Mouse (Mus musculus): Measurements from ENCODE around the gene Nlrc5. TPM values are rescaled to one million over a fixed set of nuclear protein-coding genes. Genes with fewer than 3 reads are reported as not detected.

Gene Nlrc5
- polyA plus RNA-seq, 1 experiment = 12.0 TPM

DNA sequence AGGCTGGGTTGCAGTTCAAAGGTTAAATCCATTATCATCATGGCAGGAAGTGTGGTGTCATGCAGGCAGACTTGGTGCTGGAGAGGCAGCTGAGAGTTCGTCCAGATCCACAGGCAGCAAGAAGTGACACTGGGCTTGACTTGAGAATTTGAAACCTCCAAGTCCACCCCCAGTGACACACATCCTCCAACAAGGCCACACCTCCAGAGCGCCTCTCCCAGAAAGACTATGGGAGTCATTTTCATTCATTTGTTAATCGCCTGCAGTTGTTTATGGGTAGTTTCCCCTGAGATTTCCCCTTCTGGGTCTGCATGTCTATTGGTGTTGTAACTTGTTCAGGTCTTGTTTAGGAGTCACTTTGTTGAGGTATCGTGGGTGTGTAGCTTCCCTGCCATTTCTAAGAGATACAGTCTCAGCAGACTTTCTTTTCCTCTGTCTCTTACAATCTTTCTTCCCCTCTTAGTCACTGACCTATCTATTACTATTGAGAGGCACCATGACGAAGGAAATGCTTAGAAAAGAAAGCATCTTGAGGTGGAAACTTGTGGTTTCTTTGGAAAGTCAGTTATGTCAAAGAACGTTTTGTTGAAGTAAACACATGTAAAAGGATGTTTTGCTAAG is 19.8 kb downstream of the Nlrc5 start:
- DNase-seq = no peak
- no peak overlapping the region for H3K4me3 ChIP-seq (replicated peaks; ENCODE audit: extremely low read depth, low read depth, low read length)
- 70% methylated on average over 6 of the region's 6 CpGs for WGBS
- no peaks in the 10 kb centered on the region for H3K4me1 ChIP-seq (ENCODE audit: control insufficient read depth, insufficient read depth, low read length)
- no peak for TF ChIP-seq POLR2A (IDR thresholded peaks at IDR 0.05; ENCODE audit: borderline replicate concordance, extremely low read depth, low read depth, low read length)
- TF ChIP-seq CTCF (IDR thresholded peaks at IDR 0.05; ENCODE audit: insufficient read depth, low read length) = no peak

DNA sequence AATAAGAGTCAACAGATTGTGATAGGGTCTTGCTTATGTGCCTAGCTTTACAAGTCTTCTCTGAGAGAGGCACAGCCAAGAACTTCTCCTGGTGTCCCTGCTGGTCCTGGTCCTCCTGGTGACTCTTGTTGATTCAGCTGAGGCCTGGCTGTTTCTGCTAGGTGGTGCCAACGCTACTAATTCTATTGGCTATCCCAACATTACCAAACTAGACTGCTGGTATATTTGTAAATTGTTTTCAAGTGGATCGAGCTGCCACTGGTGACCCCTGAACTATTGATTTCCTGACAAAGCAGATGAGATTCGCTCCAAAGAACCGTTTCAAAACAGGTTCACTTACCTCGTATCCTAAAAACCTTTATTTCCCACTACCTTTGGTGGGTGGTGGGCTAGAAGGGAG is 20.7 kb downstream of the Nlrc5 start:
- Histone ChIP-seq H3K4me1 (ENCODE audit: control insufficient read depth, insufficient read depth, low read length) (no peaks in the 10 kb centered on the region), H3K4me3 (replicated peaks; ENCODE audit: extremely low read depth, low read depth, low read length) (no peak overlapping the region)
- no peak for TF ChIP-seq POLR2A (IDR thresholded peaks at IDR 0.05; ENCODE audit: borderline replicate concordance, extremely low read depth, low read depth, low read length)
- no peak for TF ChIP-seq CTCF (IDR thresholded peaks at IDR 0.05; ENCODE audit: insufficient read depth, low read length)
- WGBS = 83% methylated on average over 5 of the region's 5 CpGs
- no peak for DNase-seq

DNA sequence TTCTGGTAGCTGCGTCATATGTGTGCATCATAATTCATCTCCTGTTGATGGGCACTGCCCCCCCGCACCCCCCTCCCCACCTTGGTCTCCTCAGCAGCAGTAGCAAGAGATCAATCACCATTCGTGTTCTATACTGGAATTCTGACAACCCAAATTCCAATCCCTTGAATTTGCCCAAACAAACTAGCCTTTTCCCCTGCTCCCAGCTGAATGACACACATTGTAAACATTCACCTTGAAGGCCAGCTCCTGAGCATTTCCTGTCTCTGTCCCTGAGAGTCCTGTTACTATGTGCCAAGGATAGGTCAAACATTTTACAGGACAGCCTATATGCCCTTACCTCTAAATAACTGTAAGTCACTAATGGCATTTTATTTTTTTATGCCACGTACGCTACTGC is 21.9 kb downstream of the Nlrc5 start:
- TF ChIP-seq POLR2A (IDR thresholded peaks at IDR 0.05; ENCODE audit: borderline replicate concordance, extremely low read depth, low read depth, low read length) (no peak), CTCF (IDR thresholded peaks at IDR 0.05; ENCODE audit: insufficient read depth, low read length) (no peak)
- DNase-seq = no peak
- WGBS = 71% methylated on average over 5 of the region's 5 CpGs
- no peaks in the 10 kb centered on the region for H3K4me1 ChIP-seq (ENCODE audit: control insufficient read depth, insufficient read depth, low read length)
- H3K4me3 ChIP-seq (replicated peaks; ENCODE audit: extremely low read depth, low read depth, low read length) = no peak overlapping the region

DNA sequence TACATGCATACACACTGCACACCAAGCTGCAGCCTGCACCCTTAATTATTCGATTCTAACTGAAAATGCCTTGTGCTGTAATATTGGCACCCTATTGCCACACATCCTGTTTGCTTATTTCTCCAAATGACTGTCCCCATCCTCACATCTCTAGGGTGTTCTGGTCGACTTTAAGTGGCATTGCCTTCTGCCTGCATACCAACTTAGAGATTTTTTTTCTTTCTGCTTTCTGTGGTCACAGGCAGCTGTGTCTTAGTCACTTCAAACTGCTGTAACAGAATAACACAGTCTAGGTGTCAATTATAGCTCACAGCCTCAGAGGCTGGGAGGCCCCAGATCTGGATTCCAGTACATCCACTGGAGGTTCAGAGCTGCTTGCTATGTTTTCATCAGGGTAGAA is 24.4 kb downstream of the Nlrc5 start:
- TF ChIP-seq POLR2A (IDR thresholded peaks at IDR 0.05; ENCODE audit: borderline replicate concordance, extremely low read depth, low read depth, low read length) = no peak
- TF ChIP-seq CTCF (IDR thresholded peaks at IDR 0.05; ENCODE audit: insufficient read depth, low read length) = no peak
- no peak overlapping the region for H3K4me3 ChIP-seq (replicated peaks; ENCODE audit: extremely low read depth, low read depth, low read length)
- H3K4me1 ChIP-seq (ENCODE audit: control insufficient read depth, insufficient read depth, low read length) = no peaks in the 10 kb centered on the region
- WGBS = 41% methylated on average over 2 of the region's 2 CpGs
- DNase-seq = no peak

DNA sequence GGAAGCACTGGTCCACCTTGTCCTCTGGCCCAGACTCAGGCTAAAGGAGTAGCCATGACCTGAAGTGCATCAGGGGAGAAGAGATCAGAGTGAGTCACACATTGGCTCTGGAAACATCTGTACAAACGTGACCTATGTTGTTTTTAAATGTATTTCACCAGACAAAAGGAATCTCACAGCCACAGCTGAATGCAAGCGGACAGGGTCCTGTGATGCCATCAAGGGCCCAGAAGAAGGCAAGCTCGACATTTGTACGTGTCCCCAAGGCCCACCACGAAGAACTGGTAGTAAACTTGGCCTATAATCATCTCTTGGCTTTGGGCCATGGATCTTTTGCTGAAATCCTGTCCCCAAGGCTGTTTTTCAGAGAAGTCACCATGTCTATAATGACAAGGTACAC is 35.5 kb downstream of the Nlrc5 start:
- Histone ChIP-seq H3K4me3 (replicated peaks; ENCODE audit: extremely low read depth, low read depth, low read length) (no peak overlapping the region), H3K4me1 (ENCODE audit: control insufficient read depth, insufficient read depth, low read length) (no peaks in the 10 kb centered on the region)
- TF ChIP-seq CTCF (IDR thresholded peaks at IDR 0.05; ENCODE audit: insufficient read depth, low read length) = no peak
- TF ChIP-seq POLR2A (IDR thresholded peaks at IDR 0.05; ENCODE audit: borderline replicate concordance, extremely low read depth, low read depth, low read length) = no peak
- no peak for DNase-seq
- WGBS = 66% methylated on average over 5 of the region's 5 CpGs

DNA sequence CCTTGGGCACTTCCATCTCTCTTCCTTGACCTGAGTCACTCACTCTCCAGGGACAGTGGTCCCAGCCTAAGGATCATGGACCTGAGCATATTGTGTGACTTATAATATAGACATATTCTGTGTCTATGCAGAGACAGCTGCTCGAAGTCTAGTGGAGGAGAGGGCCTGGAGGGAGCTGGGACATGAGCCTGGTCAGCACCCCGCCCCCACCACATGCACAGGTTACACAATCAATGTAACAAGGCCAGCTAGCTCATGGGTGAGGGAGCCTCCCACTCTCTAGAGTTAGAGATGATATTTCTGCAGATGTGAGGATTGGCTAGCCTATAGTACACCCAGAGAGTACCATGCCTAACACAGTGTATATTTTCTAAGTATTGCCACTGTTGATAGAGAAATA is 36.6 kb downstream of the Nlrc5 start:
- WGBS = 72% methylated on average over 2 of the region's 2 CpGs

DNA sequence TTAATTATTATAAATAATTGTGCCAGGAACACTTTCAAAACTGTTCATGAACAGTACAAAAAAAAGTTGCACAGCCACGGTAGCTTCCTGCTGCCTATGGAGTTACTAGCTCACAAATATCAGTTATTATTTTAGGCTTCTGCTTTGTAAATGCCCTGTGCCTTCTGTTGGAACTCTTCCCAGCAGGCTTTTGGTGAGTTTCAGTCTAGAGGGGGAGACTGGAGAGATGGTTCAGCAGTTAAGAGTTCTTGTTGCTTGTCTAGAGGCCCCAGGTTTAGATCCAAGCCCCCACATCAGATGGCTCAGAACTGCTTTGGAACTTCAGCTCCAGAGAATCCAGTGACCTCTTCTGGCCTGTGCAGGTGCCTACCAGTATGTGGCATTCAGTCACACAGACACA is 37.1 kb downstream of the Nlrc5 start:
- no peak for TF ChIP-seq POLR2A (IDR thresholded peaks at IDR 0.05; ENCODE audit: borderline replicate concordance, extremely low read depth, low read depth, low read length)
- no peak for TF ChIP-seq CTCF (IDR thresholded peaks at IDR 0.05; ENCODE audit: insufficient read depth, low read length)
- 67% methylated on average over 1 of the region's 1 CpGs for WGBS

More for the DNA sequence above, 36.6 kb downstream of the Nlrc5 start:
- DNase-seq = no peak
- Histone ChIP-seq H3K4me1 (ENCODE audit: control insufficient read depth, insufficient read depth, low read length) (no peaks in the 10 kb centered on the region), H3K4me3 (replicated peaks; ENCODE audit: extremely low read depth, low read depth, low read length) (no peak overlapping the region)
- TF ChIP-seq CTCF (IDR thresholded peaks at IDR 0.05; ENCODE audit: insufficient read depth, low read length) = no peak
- no peak for TF ChIP-seq POLR2A (IDR thresholded peaks at IDR 0.05; ENCODE audit: borderline replicate concordance, extremely low read depth, low read depth, low read length)

DNA sequence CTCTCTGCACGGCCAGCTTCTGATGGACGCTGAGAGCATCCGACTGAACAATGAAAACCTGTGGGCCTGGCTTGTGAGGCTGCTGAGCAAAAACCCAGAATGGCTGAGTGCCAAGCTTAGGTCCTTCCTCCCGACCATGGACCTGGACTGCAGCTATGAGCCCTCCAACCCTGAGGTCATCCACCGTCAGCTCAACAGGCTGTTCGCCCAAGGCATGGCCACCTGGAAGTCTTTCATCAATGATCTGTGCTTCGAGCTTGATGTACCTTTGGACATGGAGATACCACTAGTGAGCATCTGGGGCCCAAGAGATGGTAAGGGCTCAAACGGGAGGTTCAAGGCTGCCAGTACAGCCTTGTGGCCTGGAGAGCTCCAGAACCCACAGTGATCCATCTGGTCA is 38.6 kb downstream of the Nlrc5 start:
- no peak for DNase-seq
- 81% methylated on average over 8 of the region's 8 CpGs for WGBS
- no peak for TF ChIP-seq POLR2A (IDR thresholded peaks at IDR 0.05; ENCODE audit: borderline replicate concordance, extremely low read depth, low read depth, low read length)
- no peak for TF ChIP-seq CTCF (IDR thresholded peaks at IDR 0.05; ENCODE audit: insufficient read depth, low read length)
- H3K4me3 ChIP-seq (replicated peaks; ENCODE audit: extremely low read depth, low read depth, low read length) = no peak overlapping the region
- H3K4me1 ChIP-seq (ENCODE audit: control insufficient read depth, insufficient read depth, low read length) = no peaks in the 10 kb centered on the region

More for the DNA sequence above, 37.1 kb downstream of the Nlrc5 start:
- Histone ChIP-seq H3K4me1 (ENCODE audit: control insufficient read depth, insufficient read depth, low read length) (no peaks in the 10 kb centered on the region), H3K4me3 (replicated peaks; ENCODE audit: extremely low read depth, low read depth, low read length) (no peak overlapping the region)
- no peak for DNase-seq

DNA sequence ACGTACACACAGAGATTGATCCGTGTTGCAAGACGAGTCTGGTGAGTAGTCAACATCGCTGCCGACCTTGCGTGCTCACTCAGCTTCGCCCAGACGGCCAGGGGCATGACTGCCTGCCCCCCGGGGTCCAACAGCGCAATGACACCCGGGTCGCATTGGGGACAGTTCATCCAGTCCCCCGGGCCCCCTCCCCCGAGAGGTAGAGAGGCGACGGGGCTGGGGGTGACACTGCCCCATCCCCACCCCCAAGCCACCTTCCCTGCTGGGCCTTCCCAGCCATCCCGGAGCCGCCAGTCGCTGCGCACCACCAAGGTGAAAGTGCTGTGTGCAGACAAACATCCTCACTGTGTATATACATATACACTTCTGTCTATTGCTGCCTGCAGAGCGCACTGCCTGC is 39.3 kb downstream of the Nlrc5 start:
- TF ChIP-seq CTCF (IDR thresholded peaks at IDR 0.05; ENCODE audit: insufficient read depth, low read length) = no peak
- TF ChIP-seq POLR2A (IDR thresholded peaks at IDR 0.05; ENCODE audit: borderline replicate concordance, extremely low read depth, low read depth, low read length) = no peak
- Histone ChIP-seq H3K4me1 (ENCODE audit: control insufficient read depth, insufficient read depth, low read length) (no peaks in the 10 kb centered on the region), H3K4me3 (replicated peaks; ENCODE audit: extremely low read depth, low read depth, low read length) (no peak overlapping the region)
- 74% methylated on average over 21 of the region's 21 CpGs for WGBS
- no peak for DNase-seq

DNA sequence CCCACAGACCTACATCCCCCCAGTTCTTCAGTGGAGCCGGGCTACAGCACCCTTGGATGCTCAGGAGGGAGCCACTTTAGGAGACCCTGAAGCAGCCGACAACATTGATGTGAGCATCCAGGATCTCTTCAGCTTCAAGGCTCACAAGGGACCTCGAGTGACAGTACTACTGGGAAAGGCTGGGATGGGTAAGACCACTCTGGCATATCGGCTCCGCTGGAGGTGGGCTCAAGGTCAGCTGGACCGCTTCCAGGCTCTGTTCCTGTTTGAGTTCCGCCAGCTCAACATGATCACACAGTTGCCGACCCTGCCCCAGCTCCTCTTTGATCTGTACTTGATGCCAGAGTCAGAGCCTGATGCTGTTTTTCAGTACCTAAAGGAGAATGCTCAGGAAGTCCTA is 41.6 kb downstream of the Nlrc5 start:
- 62% methylated on average over 8 of the region's 8 CpGs for WGBS
- H3K4me1 ChIP-seq (ENCODE audit: control insufficient read depth, insufficient read depth, low read length) = no peaks in the 10 kb centered on the region
- DNase-seq = no peak
- TF ChIP-seq POLR2A (IDR thresholded peaks at IDR 0.05; ENCODE audit: borderline replicate concordance, extremely low read depth, low read depth, low read length) = no peak
- TF ChIP-seq CTCF (IDR thresholded peaks at IDR 0.05; ENCODE audit: insufficient read depth, low read length) = no peak
- no peak overlapping the region for H3K4me3 ChIP-seq (replicated peaks; ENCODE audit: extremely low read depth, low read depth, low read length)
